Mouse (Mus musculus) brain, embryonic 14.5 days (tissue): ENCODE data around the gene Polr1c.

Experiments
- CTCF ChIP-seq: fragments of 200-500 bp; IDR thresholded peaks from 2 replicates; pipeline ENCODE4 v1.5.1; 2012; ENCODE audit warnings: inconsistent platforms, mild to moderate bottlenecking, moderate library complexity, borderline replicate concordance; ENCODE audit not compliant: insufficient read depth, insufficient read length; ENCODE audit errors: extremely low read depth
- POLR2A ChIP-seq: fragments of 200-500 bp; IDR thresholded peaks from 2 replicates; pipeline ENCODE4 v1.6.1; 2012; ENCODE audit warnings: mild to moderate bottlenecking, inconsistent platforms, borderline replicate concordance; ENCODE audit not compliant: poor library complexity, insufficient read depth, insufficient read length, severe bottlenecking; ENCODE audit errors: extremely low read depth

DNA sequence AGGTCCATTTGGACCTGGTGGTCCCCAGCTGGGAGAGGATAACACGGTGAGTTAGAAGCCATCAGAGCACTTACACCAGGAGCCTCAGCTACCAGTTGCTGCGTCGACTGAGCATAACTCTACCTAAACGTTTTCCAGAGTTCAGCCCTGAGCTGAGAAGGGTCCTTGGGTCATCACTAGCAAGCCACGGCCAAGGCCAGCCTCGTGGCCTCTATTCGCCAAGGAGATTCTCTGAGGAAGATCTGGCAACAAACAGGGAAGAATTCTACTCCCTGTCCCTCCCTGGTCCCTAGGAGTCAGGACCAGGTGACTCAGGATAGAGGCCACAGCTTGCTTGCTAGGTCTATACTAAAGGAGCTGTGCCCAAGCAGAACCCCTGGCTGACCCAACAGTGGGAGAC is 19.7 kb upstream of the Polr1c start:
- TF ChIP-seq POLR2A (no peak), CTCF (no peak)
